In the genomic region with DNA sequence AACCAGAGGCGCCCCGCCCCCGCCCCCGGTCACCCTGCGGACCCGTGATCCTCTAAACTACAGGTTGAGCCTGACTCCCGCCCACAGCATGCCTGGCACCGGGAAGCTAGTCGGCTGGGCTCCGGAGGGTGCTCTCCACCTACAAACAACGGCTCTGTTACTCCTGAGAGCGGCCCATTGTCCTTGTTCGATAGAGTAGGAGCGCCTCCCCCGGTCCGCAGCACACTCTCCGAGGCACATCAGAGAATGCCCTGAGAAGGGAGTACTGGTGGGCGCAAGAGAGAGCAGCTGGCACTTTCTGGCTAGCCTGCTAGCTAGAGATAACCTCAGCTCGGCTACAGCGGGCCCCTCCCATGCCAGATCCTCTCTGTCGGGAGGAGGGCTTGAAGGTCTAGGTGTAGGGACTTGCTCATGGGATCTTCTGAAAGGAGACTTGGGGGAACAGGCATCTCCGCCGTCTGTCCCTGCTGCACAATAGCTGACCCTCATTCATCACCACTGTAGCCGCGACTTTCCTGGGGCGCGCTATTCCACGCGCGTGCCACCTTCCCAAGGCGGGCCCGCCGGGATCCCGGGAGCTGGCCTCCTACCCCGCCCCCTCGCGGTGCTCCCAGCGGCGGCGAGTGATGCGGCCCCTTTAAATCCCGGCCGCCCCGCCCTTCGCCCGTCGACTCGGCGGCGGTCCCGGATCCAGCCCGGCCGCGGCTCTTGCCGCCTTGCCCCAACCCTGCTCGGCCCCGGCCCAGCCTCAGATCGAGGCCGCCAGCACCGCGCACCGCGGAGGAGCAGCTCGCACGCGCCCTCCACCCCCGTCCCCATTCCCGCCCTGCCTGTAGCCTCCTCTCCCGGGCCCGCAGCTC, we compare ENCODE assay signal across 7 mouse cellular contexts. TPM values are rescaled to one million over a fixed set of nuclear protein-coding genes. Genes with fewer than 3 reads are reported as not detected.
DNase-seq lines count a peak whose midpoint lies in the region; ATAC-seq and TF ChIP-seq lines count a peak whose summit lies in the region.

No protein-coding gene starts in this region.

- peaks cover 8% of the 10 kb centered on the region; the same call in 1 of the 2 replicates for H3K4me1 ChIP-seq in cortical plate, adult 2 months (ENCODE audit: control insufficient read depth, insufficient read depth, low read length)
- H3K4me1 ChIP-seq in midbrain, embryonic 10.5 days, result peaks cover 59% of the 10 kb centered on the region
- H3K4me1 ChIP-seq in small intestine, adult 2 months (ENCODE audit: control insufficient read depth, insufficient read depth, insufficient read length, low read length), result peaks cover 36% of the 10 kb centered on the region

- H3K36me3 ChIP-seq in midbrain, embryonic 10.5 days, result no peaks in the 10 kb centered on the region
- H3K36me3 ChIP-seq in small intestine, adult 2 months (ENCODE audit: control insufficient read depth, insufficient read depth, low read length), result no peaks in the 10 kb centered on the region

- under 1% methylated on average over 70 of the region's 70 CpGs for WGBS in midbrain, embryonic 10.5 days
- under 1% methylated on average over 70 of the region's 70 CpGs for WGBS in small intestine, adult 2 months

- H3K27ac ChIP-seq in cortical plate, adult 2 months (ENCODE audit: insufficient read depth, low read length), result 0 out of 2 replicates have a peak overlapping the region, but pooled peaks have one; percentile 2
- H3K27ac ChIP-seq in midbrain, embryonic 10.5 days (replicated peaks), result peak overlapping the region; percentile 94
- peak overlapping the region; percentile 90 for H3K27ac ChIP-seq in small intestine, adult 2 months (ENCODE audit: insufficient read depth, low read depth, low read length)

- intact Hi-C loops in gastrocnemius, postnatal 14 days (cut with DNase I; ENCODE audit: low total_unique reads), result no loop called here
- intact Hi-C loops in left cerebral cortex, postnatal 4 days (cut with DNase I), result no loop called here

- no peaks in the 10 kb centered on the region for H3K9me3 ChIP-seq in midbrain, embryonic 10.5 days (replicated peaks)

- peak overlapping the region; percentile 98 for H3K4me3 ChIP-seq in cortical plate, adult 2 months (ENCODE audit: insufficient read depth, low read length)
- H3K4me3 ChIP-seq in midbrain, embryonic 10.5 days, result peak overlapping the region; percentile 92
- H3K4me3 ChIP-seq in small intestine, adult 2 months (ENCODE audit: low read depth, low read length), result peak overlapping the region; percentile 91

- 0 out of 2 replicates have a peak, but pooled peaks have one; percentile 7 for TF ChIP-seq POLR2A in cortical plate, adult 2 months (IDR thresholded peaks at IDR 0.05; ENCODE audit: extremely low read depth, insufficient read depth, low read length)
- peak; percentile 60 for TF ChIP-seq POLR2A in small intestine, adult 2 months (IDR thresholded peaks at IDR 0.05; ENCODE audit: low read depth, low read length)

- peak; percentile 52 for ATAC-seq in inflammation-experienced regulatory T-cells, adult 6 months

- TF ChIP-seq CTCF in cortical plate, adult 2 months (IDR thresholded peaks at IDR 0.05; ENCODE audit: extremely low read depth, insufficient read depth, low read length), result no peak
- no peak for TF ChIP-seq CTCF in small intestine, adult 2 months (IDR thresholded peaks at IDR 0.05; ENCODE audit: extremely low read depth, insufficient read length, insufficient replicate concordance, low read depth, low read length)

- DNase-seq in adrenal gland, adult 2 months, result peak; percentile 96
- peak; percentile 90 for DNase-seq in gastrocnemius, postnatal 14 days
- peak; percentile 85 for DNase-seq in left cerebral cortex, postnatal 4 days
- DNase-seq in midbrain, embryonic 10.5 days (ENCODE audit: low spot score), result peak; percentile 84

- H3K27me3 ChIP-seq in midbrain, embryonic 10.5 days (ENCODE audit: low read depth, poor library complexity, severe bottlenecking), result peaks cover 59% of the 10 kb centered on the region
- H3K27me3 ChIP-seq in small intestine, adult 2 months (ENCODE audit: control insufficient read depth, insufficient read depth, low read length), result no peaks in the 10 kb centered on the region

RNA-seq across cellular contexts. Expression of a gene that starts 13.5 kb away (rescaled TPM):
- total RNA-seq in adrenal gland, adult 2 months (2021), result 10 to 100 TPM; 17.0 to 21.6 TPM
- polyA plus RNA-seq in adrenal gland, adult 2 months (2012; rRNA removed), result 83.6 and 186 TPM in 2 replicates
- polyA plus RNA-seq in cortical plate, adult 2 months (2012; rRNA removed), result 22.5 and 24.2 TPM in 2 replicates
- 1 to 10 TPM; 1.9 to 2.0 TPM for total RNA-seq in gastrocnemius, postnatal 14 days (2021)
- polyA plus RNA-seq in inflammation-experienced regulatory T-cells, adult 6 months (2017; shearing (Covaris generic)), result not detected
- 1 to 10 TPM; 3.1 to 4.1 TPM for total RNA-seq in left cerebral cortex, postnatal 4 days (2021)
- 0.75 and 1.2 TPM in 2 replicates for polyA plus RNA-seq in midbrain, embryonic 10.5 days (2016; fragmentation: Nextera tagmentation; extraction: Ambion mirVana)
- polyA plus RNA-seq in small intestine, adult 2 months (2012; rRNA removed), result 44.3 and 51.3 TPM in 2 replicates

RNA-seq across cellular contexts. Expression of a gene that starts 14.2 kb away (rescaled TPM):
- 100 to 1,000 TPM; 119 to 128 TPM for total RNA-seq in adrenal gland, adult 2 months (2021)
- 347 and 361 TPM in 2 replicates for polyA plus RNA-seq in adrenal gland, adult 2 months (2012; rRNA removed)
- polyA plus RNA-seq in cortical plate, adult 2 months (2012; rRNA removed), result 56.6 and 61.1 TPM in 2 replicates
- 10 to 100 TPM; 24.8 to 25.5 TPM for total RNA-seq in gastrocnemius, postnatal 14 days (2021)
- 1 to 10 TPM; 1.0 to 2.7 (median 1.3) TPM for polyA plus RNA-seq in inflammation-experienced regulatory T-cells, adult 6 months (2017; shearing (Covaris generic))
- total RNA-seq in left cerebral cortex, postnatal 4 days (2021), result 100 to 1,000 TPM; 179 to 189 TPM
- 12.1 and 18.1 TPM in 2 replicates for polyA plus RNA-seq in midbrain, embryonic 10.5 days (2016; fragmentation: Nextera tagmentation; extraction: Ambion mirVana)
- 116 and 171 TPM in 2 replicates for polyA plus RNA-seq in small intestine, adult 2 months (2012; rRNA removed)

RNA-seq across cellular contexts. Expression of a gene that starts 14.3 kb away (rescaled TPM):
- total RNA-seq in adrenal gland, adult 2 months (2021), result 1,000 to 10,000 TPM in 1 of 2 experiments, 100 to 1,000 TPM in 1; 696 to 1,341 TPM
- 517 and 655 TPM in 2 replicates for polyA plus RNA-seq in adrenal gland, adult 2 months (2012; rRNA removed)
- polyA plus RNA-seq in cortical plate, adult 2 months (2012; rRNA removed), result 410 and 414 TPM in 2 replicates
- 100 to 1,000 TPM; 217 to 261 TPM for total RNA-seq in gastrocnemius, postnatal 14 days (2021)
- polyA plus RNA-seq in inflammation-experienced regulatory T-cells, adult 6 months (2017; shearing (Covaris generic)), result 10 to 100 TPM; 44.8 to 78.4 (median 66.5) TPM
- 100 to 1,000 TPM; 262 to 293 TPM for total RNA-seq in left cerebral cortex, postnatal 4 days (2021)
- 136 and 165 TPM in 2 replicates for polyA plus RNA-seq in midbrain, embryonic 10.5 days (2016; fragmentation: Nextera tagmentation; extraction: Ambion mirVana)
- 89.1 and 171 TPM in 2 replicates for polyA plus RNA-seq in small intestine, adult 2 months (2012; rRNA removed)

RNA-seq across cellular contexts. Expression of a gene that starts 50.7 kb away (rescaled TPM):
- total RNA-seq in adrenal gland, adult 2 months (2021), result 10 to 100 TPM in 1 of 2 experiments, 1 to 10 TPM in 1; 4.9 to 11.5 TPM
- polyA plus RNA-seq in adrenal gland, adult 2 months (2012; rRNA removed), result 6.6 and 8.7 TPM in 2 replicates
- 23.7 and 24.9 TPM in 2 replicates for polyA plus RNA-seq in cortical plate, adult 2 months (2012; rRNA removed)
- total RNA-seq in gastrocnemius, postnatal 14 days (2021), result 1 to 10 TPM; 5.0 to 5.4 TPM
- polyA plus RNA-seq in inflammation-experienced regulatory T-cells, adult 6 months (2017; shearing (Covaris generic)), result 10 to 100 TPM; 11.1 to 14.0 (median 12.5) TPM
- 10 to 100 TPM; 19.1 to 20.3 TPM for total RNA-seq in left cerebral cortex, postnatal 4 days (2021)
- 23.4 and 23.8 TPM in 2 replicates for polyA plus RNA-seq in midbrain, embryonic 10.5 days (2016; fragmentation: Nextera tagmentation; extraction: Ambion mirVana)
- polyA plus RNA-seq in small intestine, adult 2 months (2012; rRNA removed), result 0.95 and 3.8 TPM in 2 replicates

Comparison
In these comparisons a context has a peak if more than half of its experiments do, and no peak if none do; other contexts are left out.
1. Peak in every context shown above with its lines: DNase-seq, ATAC-seq, H3K4me3 ChIP-seq and H3K27ac ChIP-seq.
2. H3K27ac ChIP-seq: peak in every context shown above with its lines; median percentile 94 in midbrain, embryonic 10.5 days; 90 in small intestine, adult 2 months; 2 in cortical plate, adult 2 months.
3. RNA of a gene that starts 13.5 kb away (polyA plus RNA-seq): 83.6 to 186 TPM in adrenal gland, adult 2 months, 44.3 to 51.3 TPM in small intestine, adult 2 months and 22.5 to 24.2 TPM in cortical plate, adult 2 months; 0.75 to 1.2 TPM in midbrain, embryonic 10.5 days and not detected in inflammation-experienced regulatory T-cells, adult 6 months; every median in the first group is over 10 times any median in the second.